Mouse (Mus musculus) left cerebral cortex, postnatal 14 days (tissue): ENCODE measurements around the gene Lamtor3. TPM values are rescaled to one million over a fixed set of nuclear protein-coding genes. Genes with fewer than 3 reads are reported as not detected.
"Not testable (repeated sequence)": the region's sequence is repeated elsewhere in the genome, so short reads cannot be mapped to it uniquely, and the experiment has no call there.

Source experiments
- DNase-seq, 2 experiments: peaks; one replicate each; pipeline ENCODE4 v3.0.0; 2021 to 2022; ENCODE audit warnings: low spot score in 2 of 2, mixed read lengths in 1 of 2
- intact Hi-C: fragments of 180-260 bp; cut with DNase I; formaldehyde crosslinking; loops from one replicate; pipeline ENCODE4 v1.15.1; 2025
- total RNA-seq, 2 experiments: library from RNA; stranded (reverse); gene quantifications; 2 replicates each; pipeline ENCODE4 v1.2.3; 2021

Gene Lamtor3
- total RNA-seq, 2 experiments from 2014 or later, result 67.3 to 79.5 TPM

GRCm38 (mm10) chr3:137927010-137927409 is 8.7 kb downstream of the Lamtor3 start:
- intact Hi-C loops, result no loop called here
- no peak for DNase-seq

GRCm38 (mm10) chr3:137929940-137930339 is 11.6 kb downstream of the Lamtor3 start:
- DNase-seq, result no peak
- intact Hi-C loops, result no loop called here

GRCm38 (mm10) chr3:137932748-137933147 is 14.4 kb downstream of the Lamtor3 start:
- intact Hi-C loops, result no loop called here
- no peak for DNase-seq

GRCm38 (mm10) chr3:137933986-137934385 is 15.7 kb downstream of the Lamtor3 start:
- no peak for DNase-seq
- intact Hi-C loops, result no loop called here

GRCm38 (mm10) chr3:137935570-137936525 is 17.5 kb downstream of the Lamtor3 start:
- intact Hi-C loops, result loop anchor here (5.0 kb wide), 1 partner anchor 211 kb away; no protein-coding TSS in a partner anchor
- DNase-seq, result no peak

GRCm38 (mm10) chr3:137936541-137936940 is 18.2 kb downstream of the Lamtor3 start:
- no peak for DNase-seq
- intact Hi-C loops, result loop anchor here (5.0 kb wide), 1 partner anchor 211 kb away; no protein-coding TSS in a partner anchor

- intact Hi-C loops, result loop anchor here (5.0 kb wide), 1 partner anchor 209 kb away; no protein-coding TSS in a partner anchor
- peak; percentile 48 for DNase-seq
Measured at GRCm38 (mm10) chr3:137938608-137939007, 20.3 kb downstream of the Lamtor3 start.

- intact Hi-C loops, result no loop called here
- DNase-seq, result no peak
Measured at GRCm38 (mm10) chr3:137940757-137941156, 22.5 kb downstream of the Lamtor3 start.

- intact Hi-C loops, result no loop called here
Measured at GRCm38 (mm10) chr3:137941555-137941954, 23.2 kb downstream of the Lamtor3 start.

GRCm38 (mm10) chr3:137942098-137942622 is 23.9 kb downstream of the Lamtor3 start:
- intact Hi-C loops, result no loop called here
- no peak for DNase-seq

More at GRCm38 (mm10) chr3:137941555-137941954, 23.2 kb downstream of the Lamtor3 start:
- DNase-seq, result no peak

GRCm38 (mm10) chr3:137943737-137944154 is 25.4 kb downstream of the Lamtor3 start:
- intact Hi-C loops, result no loop called here
- no peak for DNase-seq

GRCm38 (mm10) chr3:137946827-137947226 is 28.5 kb downstream of the Lamtor3 start:
- no peak for DNase-seq
- intact Hi-C loops, result no loop called here

- intact Hi-C loops, result no loop called here
- DNase-seq, result no peak
Measured at GRCm38 (mm10) chr3:137947525-137947924, 29.2 kb downstream of the Lamtor3 start.

- no peak for DNase-seq
- intact Hi-C loops, result no loop called here
Measured at GRCm38 (mm10) chr3:137950191-137950885, 32.0 kb downstream of the Lamtor3 start.

- DNase-seq, intact Hi-C loops: not testable (repeated sequence)
Measured at GRCm38 (mm10) chr3:137951302-137951701, 33.0 kb downstream of the Lamtor3 start.

- no peak for DNase-seq
- intact Hi-C loops, result no loop called here
Measured at GRCm38 (mm10) chr3:137951819-137952218, 33.5 kb downstream of the Lamtor3 start.

- DNase-seq, result peak in 1 of 2 experiments; percentile 49
Measured at GRCm38 (mm10) chr3:137952225-137952913, 34.1 kb downstream of the Lamtor3 start.

GRCm38 (mm10) chr3:137952914-137953880 is 34.9 kb downstream of the Lamtor3 start:
- intact Hi-C loops, result no loop called here
- peak; percentile 79 to 93 for DNase-seq

More at GRCm38 (mm10) chr3:137952225-137952913, 34.1 kb downstream of the Lamtor3 start:
- intact Hi-C loops, result no loop called here
